Mouse (Mus musculus): ENCODE results near the gene Hspa2.
"Not testable (repeated sequence)": the region's sequence is repeated elsewhere in the genome, so short reads cannot be mapped to it uniquely, and the experiment has no call there.

Gene Hspa2

DNA sequence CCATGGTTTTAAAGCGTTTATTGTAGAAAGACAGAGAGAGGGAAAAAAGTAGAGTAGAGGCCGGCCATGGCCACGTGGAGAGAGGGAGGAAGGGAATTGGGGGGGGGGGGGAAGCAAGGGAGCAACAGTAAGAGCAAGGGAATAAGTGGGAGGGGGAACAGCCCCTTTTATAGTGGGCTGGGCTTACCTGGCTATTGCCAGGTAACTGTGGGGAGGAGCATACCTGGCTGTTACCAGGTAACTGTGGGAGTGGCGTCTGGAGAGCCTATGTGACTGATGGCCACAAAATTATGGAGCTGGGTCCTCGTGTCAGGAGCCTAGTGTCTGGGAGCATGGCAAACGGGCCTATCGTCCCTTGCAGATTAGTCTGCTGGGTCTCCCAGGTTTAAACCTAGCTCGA is 31.6 kb downstream of the Hspa2 start:
- DNase-seq: no peak

DNA sequence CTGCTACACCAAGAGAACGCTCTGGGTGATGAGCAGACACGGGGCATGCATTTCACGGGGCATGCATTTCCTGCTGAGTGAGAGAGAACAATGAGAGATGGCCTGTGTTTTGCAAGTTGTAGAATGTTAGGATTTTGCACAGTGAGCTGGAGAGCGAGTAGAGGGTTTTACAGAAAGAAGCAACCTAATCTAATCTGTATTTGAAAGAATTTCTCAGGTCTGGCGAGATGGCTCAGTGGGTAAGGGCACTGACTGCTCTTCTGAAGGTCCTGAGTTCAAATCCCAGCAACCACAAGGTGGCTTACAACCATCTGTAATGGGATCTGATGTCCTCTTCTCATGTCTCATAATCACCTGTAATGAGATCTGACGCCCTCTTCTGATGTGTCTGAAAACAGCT is 39.5 kb downstream of the Hspa2 start:
- not testable (repeated sequence) for DNase-seq

DNA sequence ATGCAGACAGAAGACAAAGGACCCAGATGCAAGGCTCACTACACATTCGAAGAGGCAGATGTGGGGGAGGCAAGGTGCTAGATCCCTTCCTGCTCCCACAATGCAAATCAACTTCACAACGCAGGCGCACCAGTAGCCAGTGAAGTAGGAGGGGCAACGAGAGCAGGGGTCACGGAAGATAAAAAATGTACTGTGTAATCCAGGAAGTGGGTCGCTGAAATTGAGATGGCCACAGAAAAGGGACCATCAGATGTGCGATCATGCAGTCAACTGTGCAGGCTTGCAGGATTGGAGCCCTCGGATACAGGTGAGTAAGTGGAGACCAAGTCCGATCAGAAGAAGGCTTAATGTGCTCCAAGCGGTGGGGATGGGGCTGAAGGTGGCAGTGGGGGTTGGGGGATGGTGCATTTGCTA is 40.4 kb downstream of the Hspa2 start:
- no peak for DNase-seq

DNA sequence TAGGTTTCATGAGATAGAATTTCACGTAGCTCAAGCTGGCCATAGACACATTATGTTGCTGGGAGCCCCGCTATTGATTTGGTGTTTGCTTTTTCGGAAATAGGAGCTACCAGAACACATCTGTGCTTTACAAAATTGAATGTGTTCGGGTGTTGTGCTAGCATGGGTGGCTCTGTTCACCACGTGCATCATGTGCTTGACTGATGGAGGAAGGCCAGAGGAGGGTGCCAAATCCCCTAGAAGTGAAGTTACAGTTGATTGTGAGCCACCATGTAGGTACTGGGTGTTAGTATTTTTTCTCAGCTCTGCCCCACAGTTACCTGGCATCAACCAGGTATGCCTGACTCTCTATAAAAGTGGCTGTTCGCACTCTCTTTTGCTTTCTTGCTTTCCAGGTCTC is 40.9 kb downstream of the Hspa2 start:
- no peak for DNase-seq

DNA sequence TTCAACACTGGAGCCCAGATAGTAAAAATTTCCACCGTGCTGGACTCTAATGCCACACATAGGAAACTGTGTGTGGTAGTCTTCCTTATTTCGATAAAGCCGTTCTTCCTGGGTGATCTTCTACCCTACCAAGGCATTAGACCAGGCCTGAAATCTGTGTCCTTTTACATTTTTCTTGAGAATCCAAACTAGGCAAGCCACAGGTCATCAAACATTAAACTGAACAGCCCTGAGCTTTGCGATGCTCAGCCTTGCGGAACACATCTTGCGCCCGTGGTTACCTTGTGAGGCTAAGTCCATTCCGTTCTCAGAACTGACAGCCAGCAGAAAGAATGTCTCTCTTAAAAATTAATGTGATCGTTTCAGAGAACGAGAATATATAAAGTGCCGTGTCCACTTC is 42.2 kb downstream of the Hspa2 start:
- no peak for DNase-seq

DNA sequence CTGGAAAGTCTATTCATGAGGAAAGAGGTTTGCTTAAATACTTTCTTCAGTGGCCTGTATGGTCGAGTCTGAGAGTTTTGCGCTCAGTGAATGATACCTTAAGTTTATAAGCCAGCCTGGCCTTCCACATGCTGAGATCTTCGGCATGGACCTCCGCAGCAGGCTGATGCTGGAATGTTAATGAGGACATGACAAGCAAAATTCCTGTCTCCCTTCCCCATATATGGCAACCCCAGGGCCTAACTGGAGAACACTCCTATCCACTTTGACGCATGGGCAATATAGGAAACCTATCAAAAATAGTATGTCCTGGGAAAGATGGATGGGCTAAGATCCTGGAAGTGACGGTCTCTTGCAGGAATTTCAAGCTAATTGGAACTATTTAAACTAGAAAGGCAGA is 44.2 kb downstream of the Hspa2 start:
- DNase-seq: no peak

DNA sequence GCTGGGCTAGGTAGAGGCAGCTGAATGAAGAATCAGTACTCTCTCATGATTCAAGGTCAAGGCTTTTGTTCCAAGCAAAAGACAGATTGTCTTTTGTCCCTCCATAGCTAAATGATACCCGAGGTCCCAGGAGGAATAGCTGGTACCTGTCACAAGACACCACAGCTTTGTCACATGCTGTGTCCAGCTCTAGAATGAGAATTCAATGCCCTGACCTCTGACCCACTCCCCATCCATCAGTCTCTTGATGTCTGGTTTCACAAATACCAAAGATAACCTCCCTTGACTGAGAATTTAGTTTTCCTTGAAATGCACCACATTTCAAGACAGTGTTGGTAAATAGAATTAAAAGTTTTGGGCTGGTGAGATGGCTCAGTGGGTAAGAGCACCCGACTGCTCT is 48.2 kb downstream of the Hspa2 start:
- DNase-seq: no peak
